Mouse (Mus musculus) forebrain, postnatal 0 days (tissue): ENCODE results near the gene Wdr20. TPM values are rescaled to one million over a fixed set of nuclear protein-coding genes. Genes with fewer than 3 reads are reported as not detected.

Source experiments
- ATAC-seq: fragments of 200-750 bp; cut with Nextera tagmentation; 2 replicates; pipeline ENCODE4 v1.8.0; 2017; ENCODE audit warnings: mild to moderate bottlenecking, moderate library complexity
- DNase-seq: peaks from one replicate; pipeline ENCODE4 v3.0.0-alpha.2; 2015
- H3K27ac ChIP-seq: fragments of 300-500 bp; sonication (generic); 2 replicates; pipeline ENCODE4 v1.5.1; 2014; ENCODE audit warnings: low read depth, mild to moderate bottlenecking, antibody characterized with exemption, low read length, moderate library complexity, mixed read lengths
- H3K27me3 ChIP-seq: fragments of 300-500 bp; sonication (generic); 2 replicates; pipeline ENCODE4 v1.6.1; 2014; ENCODE audit warnings: mild to moderate bottlenecking, low read length, mixed read lengths; ENCODE audit not compliant: insufficient read depth
- H3K36me3 ChIP-seq: fragments of 300-500 bp; sonication (generic); 2 replicates; pipeline ENCODE4 v1.6.1; 2014; ENCODE audit warnings: mild to moderate bottlenecking, moderate library complexity; ENCODE audit not compliant: insufficient read depth
- H3K4me1 ChIP-seq: fragments of 300-500 bp; sonication (generic); 2 replicates; pipeline ENCODE4 v1.6.1; 2014; ENCODE audit warnings: antibody characterized with exemption; ENCODE audit not compliant: insufficient read depth
- H3K4me2 ChIP-seq: fragments of 300-500 bp; sonication (generic); 2 replicates; pipeline ENCODE4 v1.6.1; 2014; ENCODE audit warnings: low read depth, mild to moderate bottlenecking, moderate library complexity
- H3K4me3 ChIP-seq: fragments of 300-500 bp; sonication (generic); 2 replicates; pipeline ENCODE4 v1.5.1; 2014; ENCODE audit warnings: low read depth, low read length, mixed read lengths
- H3K9ac ChIP-seq: fragments of 300-500 bp; sonication (generic); 2 replicates; pipeline ENCODE4 v1.6.1; 2014; ENCODE audit warnings: mild to moderate bottlenecking
- H3K9me3 ChIP-seq: fragments of 300-500 bp; sonication (generic); 2 replicates; pipeline ENCODE4 v1.6.1; 2016; ENCODE audit warnings: low read length
- CTCF ChIP-seq: sonication (generic); IDR thresholded peaks from 2 replicates; pipeline ENCODE4 v1.5.1; 2016; ENCODE audit warnings: antibody characterized with exemption, control low read depth, low read depth
- WGBS: fragments of 180-500 bp; shearing (Covaris S2); extraction: QIAGEN DNeasy Blood & Tissue Kit; methylation state at CpG from one replicate; pipeline ENCODE4 v1.1.7; 2014; 5-methylcytosine and 5-hydroxymethylcytosine counted together
- polyA plus RNA-seq: library from polyadenylated mRNA; unstranded; fragments of >200 nt; fragmentation: Nextera tagmentation; extraction: Ambion mirVana; gene quantifications from 2 replicates; pipeline ENCODE4 v1.2.1, GENCODE M21; 2015
- total RNA-seq: library from RNA; depleted of rRNA; stranded (reverse); fragments of >200 nt; gene quantifications from 2 replicates; pipeline ENCODE4 v1.2.3, GENCODE M21; 2014; rRNA removed

Gene Wdr20
- total and polyA plus RNA-seq, 2 experiments from 2014 or later, result 17.0 to 40.3 TPM

- 85% methylated on average over 1 of the region's 1 CpGs for WGBS
- Histone ChIP-seq H3K4me2 (no peak overlapping the region), H3K9ac (no peak overlapping the region), H3K4me3 (no peak overlapping the region), H3K9me3 (no peaks in the 10 kb centered on the region), H3K27ac (no peak overlapping the region), H3K36me3 (peaks cover 13% of the 10 kb centered on the region), H3K4me1 (peaks cover 5% of the 10 kb centered on the region; the same call in 1 of the 2 replicates), H3K27me3 (no peaks in the 10 kb centered on the region)
- TF ChIP-seq CTCF, result no peak
- DNase-seq (no peak), ATAC-seq (no peak)
Measured at GRCm38 (mm10) chr12:110851923-110852322, 114.2 kb downstream of the Wdr20 start.

Other genes with a start within 250 kb of the Wdr20 start
- gene Dync1h1, start 136.5 kb upstream of the Wdr20 start, total RNA-seq, result 253 and 275 TPM in 2 replicates
- gene Dync1h1, start 136.5 kb upstream of the Wdr20 start, polyA plus RNA-seq, result 45.4 and 54.6 TPM in 2 replicates
- not detected in 2 replicates for gene 1700001K19Rik, start 55.3 kb upstream of the Wdr20 start, total RNA-seq
- gene 1700001K19Rik, start 55.3 kb upstream of the Wdr20 start, polyA plus RNA-seq, result not detected in 2 replicates
- gene Hsp90aa1, start 35.2 kb upstream of the Wdr20 start, total RNA-seq, result 703 and 720 TPM in 2 replicates
- 1,123 and 1,324 TPM in 2 replicates for gene Hsp90aa1, start 35.2 kb upstream of the Wdr20 start, polyA plus RNA-seq
- 12.8 and 20.5 TPM in 2 replicates for gene Mok, start 103.0 kb downstream of the Wdr20 start, total RNA-seq
- 20.6 and 22.1 TPM in 2 replicates for gene Mok, start 103.0 kb downstream of the Wdr20 start, polyA plus RNA-seq
- gene Zfp839, start 112.3 kb downstream of the Wdr20 start, total RNA-seq, result 4.5 and 5.9 TPM in 2 replicates
- gene Zfp839, start 112.3 kb downstream of the Wdr20 start, polyA plus RNA-seq, result 0.63 and 2.4 TPM in 2 replicates
- 93.6 and 116 TPM in 2 replicates for gene Cinp, start 151.2 kb downstream of the Wdr20 start, total RNA-seq
- gene Cinp, start 151.2 kb downstream of the Wdr20 start, polyA plus RNA-seq, result 82.2 and 92.3 TPM in 2 replicates
- 20.8 and 25.6 TPM in 2 replicates for gene Tecpr2, start 151.3 kb downstream of the Wdr20 start, total RNA-seq
- gene Tecpr2, start 151.3 kb downstream of the Wdr20 start, polyA plus RNA-seq, result 3.4 and 5.6 TPM in 2 replicates
- gene Ankrd9, start 241.1 kb downstream of the Wdr20 start, total RNA-seq, result 7.6 and 8.7 TPM in 2 replicates
- gene Ankrd9, start 241.1 kb downstream of the Wdr20 start, polyA plus RNA-seq, result 7.8 and 10.2 TPM in 2 replicates